Mouse (Mus musculus) spleen, adult 2 months (tissue): ENCODE results near the gene Ipo5.

Source experiments
- CTCF ChIP-seq: fragments of 200-500 bp; IDR thresholded peaks from 2 replicates; pipeline ENCODE4 v1.5.1; 2011; ENCODE audit warnings: mild to moderate bottlenecking, inconsistent platforms; ENCODE audit not compliant: insufficient read depth, insufficient read length, insufficient replicate concordance; ENCODE audit errors: extremely low read depth
- POLR2A ChIP-seq: fragments of 200-500 bp; IDR thresholded peaks from 2 replicates; pipeline ENCODE4 v1.6.1; 2011; ENCODE audit warnings: low read depth, low read length, inconsistent platforms

DNA sequence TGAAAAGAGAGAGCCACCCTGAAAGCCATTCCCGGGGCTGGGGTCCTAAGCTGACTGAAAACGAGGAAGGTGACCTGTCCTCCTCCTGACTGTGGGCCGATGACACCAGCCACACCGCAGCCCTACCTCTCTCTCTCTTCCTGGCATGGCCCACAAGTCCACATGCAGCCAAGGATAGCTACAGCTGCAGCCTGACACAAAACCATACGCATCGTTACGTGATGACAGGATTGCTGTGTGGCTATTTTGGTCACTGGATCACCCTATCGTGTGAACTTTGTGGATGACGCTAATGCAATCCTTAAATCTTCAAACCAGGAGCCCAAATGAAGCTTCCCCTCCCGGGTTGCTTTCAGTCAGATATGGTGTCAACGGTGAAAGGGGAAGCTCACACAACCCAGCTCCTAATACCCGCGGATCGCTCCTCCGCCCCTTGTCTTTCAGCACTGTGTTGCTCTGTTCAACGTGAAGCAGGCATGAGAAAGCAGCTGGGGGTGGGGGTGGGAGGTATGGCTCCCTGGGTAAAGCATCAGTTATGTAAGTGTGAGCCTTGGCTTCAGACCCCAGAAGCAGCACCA, 35.1 kb upstream of the Ipo5 start:
- TF ChIP-seq CTCF, result no peak
- TF ChIP-seq POLR2A, result no peak
